Mouse (Mus musculus): ENCODE measurements around the gene Prickle2. TPM values are rescaled to one million over a fixed set of nuclear protein-coding genes. Genes with fewer than 3 reads are reported as not detected.

The Prickle2 gene
- total RNA-seq (2023) = under 1 TPM; 0.20 to 0.42 TPM

DNA sequence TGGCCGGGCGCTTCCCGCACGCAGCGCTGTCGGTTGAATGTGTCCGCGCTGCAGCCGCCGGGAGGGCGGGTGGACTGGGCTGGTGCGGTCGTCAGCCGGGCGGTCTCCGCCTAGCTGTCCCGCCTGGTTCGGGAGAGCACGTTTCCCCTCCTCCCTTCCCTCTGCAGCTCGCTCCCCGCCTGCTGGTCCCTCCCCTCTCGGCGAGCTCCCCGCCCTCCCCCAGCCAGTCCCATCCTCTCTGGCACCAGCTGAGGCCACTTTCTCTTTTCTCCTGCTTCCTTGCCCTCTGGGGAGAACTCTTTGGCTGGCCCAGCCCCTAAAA is at the start of gene Prickle2:
Gene Prickle2, minus strand, starts transcription at position 11 of the 322 bp plus-strand sequence.

Other genes with a start within 250 kb of the Prickle2 start
- gene A730049H05Rik, start 110.3 kb upstream of the Prickle2 start, total RNA-seq (2023) = not detected
- gene Gm15737, start 163.2 kb upstream of the Prickle2 start, total RNA-seq (2023) = not detected
- under 1 TPM; 0.09 to 0.15 TPM for gene Adamts9, start 237.3 kb upstream of the Prickle2 start, total RNA-seq (2023)